Mouse (Mus musculus) bone marrow macrophage, adult 2 months (primary cell): ENCODE results near the gene Ptprm.

Experiments used
- CTCF ChIP-seq: IDR thresholded peaks from 2 replicates; pipeline ENCODE4 v1.5.1; 2012; ENCODE audit warnings: low read depth, mild to moderate bottlenecking, low read length, moderate library complexity
- POLR2A ChIP-seq: IDR thresholded peaks from 2 replicates; pipeline ENCODE4 v1.6.1; 2012; ENCODE audit warnings: mild to moderate bottlenecking, low read depth, low read length, borderline replicate concordance

DNA sequence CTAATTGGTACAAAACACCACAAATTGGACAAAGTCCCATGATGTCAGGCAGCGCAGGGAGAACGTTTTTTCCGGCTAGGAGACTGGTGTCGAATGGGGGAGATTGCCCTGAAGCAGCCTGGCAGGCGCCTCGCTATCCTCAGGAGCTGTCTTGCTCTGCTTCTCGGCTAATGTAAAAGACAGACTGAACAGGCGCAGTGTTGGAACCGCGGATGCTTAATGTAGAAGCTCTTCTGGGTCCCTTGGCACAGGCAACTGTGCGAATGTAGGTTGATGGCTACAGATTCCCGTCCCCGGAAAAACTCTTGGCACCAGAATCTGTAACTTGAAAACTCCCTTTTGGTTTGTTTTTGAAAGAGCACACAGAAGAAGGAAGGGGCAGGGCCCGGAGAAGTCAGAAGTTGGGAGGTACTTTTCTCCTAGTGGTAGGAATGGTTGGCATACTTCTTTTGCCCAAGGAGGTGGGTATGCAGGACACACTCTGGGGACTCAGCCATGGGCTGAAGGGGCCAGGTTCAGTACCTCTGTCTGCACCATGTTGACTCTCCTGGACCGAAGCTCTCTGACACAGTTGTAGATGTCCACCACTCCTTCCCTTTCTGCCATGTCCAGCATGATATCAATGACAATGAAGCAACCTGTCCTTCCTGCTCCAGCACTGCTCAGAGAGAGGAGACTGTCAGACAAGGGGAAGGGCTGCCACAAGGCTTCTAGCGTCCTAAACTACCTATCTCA, 661.1 kb downstream of the Ptprm start:
- TF ChIP-seq CTCF (no peak), POLR2A (no peak)
